Mouse (Mus musculus) embryonic facial prominence, embryonic 14.5 days (tissue): ENCODE data around the gene Dolk. TPM values are rescaled to one million over a fixed set of nuclear protein-coding genes. Genes with fewer than 3 reads are reported as not detected.

Experiments
- ATAC-seq: fragments of 200-750 bp; cut with Nextera tagmentation; 2 replicates; pipeline ENCODE4 v1.8.0; 2017; ENCODE audit warnings: low read depth, moderate number of reproducible peaks, moderate TSS enrichment
- DNase-seq: peaks from one replicate; pipeline ENCODE4 v3.0.0-alpha.2; 2015; ENCODE audit warnings: low spot score
- H3K27ac ChIP-seq: fragments of 300-500 bp; sonication (generic); replicated peaks from 2 replicates; pipeline ENCODE4 v1.5.1; 2014; ENCODE audit warnings: low read depth, mild to moderate bottlenecking, low read length, moderate library complexity
- H3K27me3 ChIP-seq: fragments of 300-500 bp; sonication (generic); replicated peaks from 2 replicates; pipeline ENCODE4 v1.6.1; 2014; ENCODE audit warnings: low read length; ENCODE audit not compliant: control insufficient read depth, insufficient read depth
- H3K36me3 ChIP-seq: fragments of 300-500 bp; sonication (generic); 2 replicates; pipeline ENCODE4 v1.6.1; 2014; ENCODE audit warnings: low read length, mixed read lengths; ENCODE audit not compliant: control insufficient read depth, insufficient read depth
- H3K4me1 ChIP-seq: fragments of 300-500 bp; sonication (generic); 2 replicates; pipeline ENCODE4 v1.6.1; 2014; ENCODE audit warnings: antibody characterized with exemption, low read length; ENCODE audit not compliant: control insufficient read depth, insufficient read depth
- H3K4me2 ChIP-seq: fragments of 300-500 bp; sonication (generic); 2 replicates; pipeline ENCODE4 v1.6.1; 2014; ENCODE audit warnings: low read depth, mild to moderate bottlenecking, low read length, moderate library complexity, mixed read lengths
- H3K4me3 ChIP-seq: fragments of 300-500 bp; sonication (generic); 2 replicates; pipeline ENCODE4 v1.5.1; 2014; ENCODE audit warnings: low read depth, mild to moderate bottlenecking, low read length
- H3K9ac ChIP-seq: fragments of 300-500 bp; sonication (generic); 2 replicates; pipeline ENCODE4 v1.6.1; 2014; ENCODE audit warnings: low read depth, mild to moderate bottlenecking, low read length, moderate library complexity, mixed read lengths
- H3K9me3 ChIP-seq: fragments of 300-500 bp; sonication (generic); 2 replicates; pipeline ENCODE4 v1.6.1; 2016; ENCODE audit warnings: low read length; ENCODE audit not compliant: control insufficient read depth
- WGBS: fragments of 180-500 bp; shearing (Covaris S2); extraction: QIAGEN DNeasy Blood & Tissue Kit; methylation state at CpG from one replicate; pipeline ENCODE4 v1.1.7; 2014; 5-methylcytosine and 5-hydroxymethylcytosine counted together
- polyA plus RNA-seq: library from polyadenylated mRNA; unstranded; fragments of >200 nt; fragmentation: Nextera tagmentation; extraction: Ambion mirVana; gene quantifications from 2 replicates; pipeline ENCODE4 v1.2.1, GENCODE M21; 2014

Dolk gene
- polyA plus RNA-seq, 1 experiment from 2014 or later: 30.2 TPM

DNA sequence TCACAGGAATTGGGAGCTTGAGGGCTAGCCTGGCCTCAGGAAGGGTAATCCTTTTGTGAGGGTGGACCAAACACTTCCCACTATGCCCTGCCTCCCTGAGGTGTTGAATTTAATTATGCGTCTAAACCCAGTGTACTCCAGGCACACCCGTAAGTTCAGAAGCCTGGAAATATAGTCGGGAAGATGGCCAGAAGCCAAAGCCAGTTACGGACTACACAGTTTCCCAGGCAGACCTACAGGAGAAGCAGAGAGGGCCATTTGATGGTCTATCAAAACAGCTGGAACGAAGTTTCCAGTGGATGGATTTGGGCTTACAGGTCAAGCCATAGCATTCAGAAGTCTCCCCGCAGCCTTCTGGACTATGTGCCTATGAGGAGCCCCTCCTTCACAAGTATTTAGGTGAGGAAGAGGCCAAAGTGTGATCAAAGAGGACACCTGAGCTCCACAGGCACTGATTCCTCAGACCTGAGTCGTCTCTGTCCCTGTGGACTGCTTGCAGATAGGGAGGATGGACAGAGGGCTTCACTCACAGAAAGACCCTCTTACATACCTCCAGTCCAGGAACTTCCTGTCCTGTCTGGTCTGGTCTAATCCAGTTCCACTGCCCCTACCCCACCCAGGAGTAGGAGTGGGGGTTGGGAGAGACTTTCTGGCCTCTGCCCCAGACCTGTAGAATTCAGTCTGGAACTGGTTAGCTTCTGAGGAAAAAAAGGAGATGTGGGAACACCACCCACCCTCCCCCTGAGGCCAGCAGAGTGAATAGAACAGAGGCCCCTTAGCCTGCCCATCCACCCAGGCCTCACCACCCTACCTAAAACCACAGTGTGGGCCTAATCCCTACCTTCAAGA is 21.2 kb downstream of the Dolk start:
- Histone ChIP-seq H3K27ac (peak overlapping the region; percentile 80), H3K4me2 (no peak overlapping the region), H3K9me3 (no peaks in the 10 kb centered on the region), H3K9ac (no peak overlapping the region), H3K27me3 (no peaks in the 10 kb centered on the region), H3K4me3 (no peak overlapping the region), H3K4me1 (peaks cover 28% of the 10 kb centered on the region), H3K36me3 (peaks cover 44% of the 10 kb centered on the region)
- DNase-seq (peak; percentile 28), ATAC-seq (peak; percentile 31; the same call in 1 of the 2 replicates)
- WGBS: 39% methylated on average over 7 of the region's 7 CpGs

DNA sequence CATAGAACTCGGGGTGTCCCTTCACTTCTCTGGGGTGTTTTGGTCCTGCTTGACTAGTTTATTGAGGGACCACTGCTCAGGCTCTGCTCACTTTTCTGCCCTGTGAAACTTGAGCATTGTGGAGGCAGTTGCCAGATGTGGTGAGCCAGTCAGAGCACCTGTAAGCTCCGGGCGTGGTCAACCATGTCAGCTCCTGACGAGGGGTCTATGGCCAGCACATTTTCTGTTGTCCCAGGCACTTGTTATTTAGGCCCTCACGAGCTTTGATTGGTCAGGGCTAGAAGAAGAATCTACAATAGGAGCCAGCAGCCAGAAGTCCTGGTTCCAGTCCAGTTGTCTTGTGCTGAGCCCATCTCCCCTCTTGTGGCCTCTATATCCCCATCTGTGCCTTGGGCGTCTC is 22.3 kb downstream of the Dolk start:
- H3K36me3 ChIP-seq: peaks cover 52% of the 10 kb centered on the region

GRCm38 (mm10) chr2:30262840-30263441 is 23.2 kb downstream of the Dolk start:
- H3K27me3 ChIP-seq: no peaks in the 10 kb centered on the region
- no peak overlapping the region for H3K9ac ChIP-seq
- H3K4me3 ChIP-seq: no peak overlapping the region
- H3K36me3 ChIP-seq: peaks cover 61% of the 10 kb centered on the region
- ATAC-seq: no peak
- 49% methylated on average over 4 of the region's 4 CpGs for WGBS
- H3K4me2 ChIP-seq: no peak overlapping the region
- peak; percentile 40 for DNase-seq
- H3K27ac ChIP-seq: no peak overlapping the region
- no peaks in the 10 kb centered on the region for H3K9me3 ChIP-seq
- H3K4me1 ChIP-seq: peaks cover 28% of the 10 kb centered on the region

More for the DNA sequence above, 22.3 kb downstream of the Dolk start:
- Histone ChIP-seq H3K4me1 (peaks cover 28% of the 10 kb centered on the region), H3K27ac (no peak overlapping the region), H3K4me3 (no peak overlapping the region), H3K4me2 (no peak overlapping the region), H3K27me3 (no peaks in the 10 kb centered on the region), H3K9ac (no peak overlapping the region), H3K9me3 (no peaks in the 10 kb centered on the region)
- DNase-seq (no peak), ATAC-seq (no peak)
- 84% methylated on average over 6 of the region's 6 CpGs for WGBS

DNA sequence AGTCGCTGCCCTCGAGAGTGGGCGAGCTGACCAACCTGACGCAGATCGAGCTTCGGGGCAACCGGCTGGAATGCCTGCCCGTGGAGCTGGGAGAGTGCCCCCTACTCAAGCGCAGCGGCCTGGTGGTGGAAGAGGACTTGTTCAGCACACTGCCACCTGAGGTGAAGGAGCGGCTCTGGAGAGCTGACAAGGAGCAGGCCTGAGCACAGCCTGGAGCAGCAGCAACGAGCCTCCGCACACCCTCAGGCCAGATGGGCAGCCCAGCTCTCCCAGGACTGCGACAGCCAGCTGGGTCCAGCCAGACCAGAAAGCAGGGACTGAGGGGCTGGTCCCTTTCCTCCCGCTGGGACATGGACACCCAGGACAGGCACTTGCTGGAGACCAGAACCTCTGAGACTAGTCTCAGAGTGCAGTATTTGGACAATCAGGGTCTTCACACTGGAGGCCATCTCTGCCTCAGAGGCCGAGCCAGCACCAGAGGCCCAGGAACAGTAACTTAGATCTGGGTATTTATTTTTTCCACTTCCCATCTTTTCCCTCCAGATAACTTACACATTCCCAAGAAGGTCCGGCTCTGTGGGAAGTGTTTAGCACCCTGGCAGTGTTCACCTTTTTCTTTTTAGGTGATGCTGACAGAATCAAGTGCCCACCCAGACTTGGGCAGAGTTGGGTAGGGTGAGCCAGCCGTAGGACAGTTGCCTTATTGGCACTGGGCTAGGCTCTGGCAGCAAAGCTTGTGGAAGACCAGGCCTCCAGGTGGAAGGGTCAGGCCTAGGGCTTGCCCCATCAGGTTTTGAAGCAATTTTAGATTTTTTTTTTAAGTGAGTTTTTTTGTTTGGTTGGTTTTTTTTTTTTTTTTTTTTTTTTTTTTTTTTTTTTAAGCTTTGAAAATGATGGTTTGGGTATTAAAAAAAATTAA is 24.0 kb downstream of the Dolk start:
- H3K36me3 ChIP-seq: peaks cover 68% of the 10 kb centered on the region

DNA sequence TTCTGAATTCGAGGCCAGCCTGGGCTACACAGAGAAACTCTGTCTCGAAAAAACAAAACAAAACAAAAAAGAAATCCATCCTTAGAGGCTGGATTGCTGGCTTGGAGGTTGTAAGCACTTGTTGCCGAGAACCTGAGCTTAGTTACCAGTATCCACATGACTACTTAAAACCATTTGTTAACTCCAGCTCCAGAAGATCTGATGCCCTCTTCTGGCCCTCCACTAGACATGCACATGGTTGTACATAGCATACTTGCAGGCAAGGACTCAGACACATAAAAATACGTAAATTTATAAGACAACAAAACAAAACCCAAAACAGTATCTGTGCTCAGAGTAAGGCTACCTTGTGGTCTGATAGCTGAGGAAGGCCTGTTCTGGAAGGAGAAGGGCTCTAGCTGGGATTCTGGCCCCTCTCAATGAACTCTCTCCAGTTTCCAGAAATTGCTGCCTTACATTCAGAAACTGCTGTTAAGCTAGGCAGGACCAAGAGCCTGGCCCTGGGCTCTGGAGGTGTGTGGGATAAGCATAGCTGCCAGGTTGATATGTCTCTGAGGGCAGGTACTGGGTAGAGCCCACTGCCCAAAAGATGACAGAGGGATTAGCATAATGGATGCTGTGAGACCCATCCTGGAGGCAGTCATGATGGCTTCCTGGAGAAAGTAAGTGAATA is 24.9 kb downstream of the Dolk start:
- H3K9me3 ChIP-seq: no peaks in the 10 kb centered on the region
- H3K4me3 ChIP-seq: no peak overlapping the region
- no peak overlapping the region for H3K27ac ChIP-seq
- no peak for ATAC-seq
- H3K9ac ChIP-seq: no peak overlapping the region
- H3K4me1 ChIP-seq: peaks cover 19% of the 10 kb centered on the region
- WGBS: 84% methylated on average over 4 of the region's 4 CpGs
- H3K4me2 ChIP-seq: no peak overlapping the region
- peaks cover 78% of the 10 kb centered on the region for H3K36me3 ChIP-seq
- no peaks in the 10 kb centered on the region for H3K27me3 ChIP-seq
- DNase-seq: no peak

More for the DNA sequence above, 24.0 kb downstream of the Dolk start:
- H3K4me3 ChIP-seq: no peak overlapping the region
- 89% methylated on average over 16 of the region's 18 CpGs for WGBS
- no peak overlapping the region for H3K4me2 ChIP-seq
- no peak overlapping the region for H3K9ac ChIP-seq
- DNase-seq: no peak
- peaks cover 28% of the 10 kb centered on the region for H3K4me1 ChIP-seq
- no peak overlapping the region for H3K27ac ChIP-seq
- no peaks in the 10 kb centered on the region for H3K27me3 ChIP-seq
- H3K9me3 ChIP-seq: no peaks in the 10 kb centered on the region
- no peak for ATAC-seq

GRCm38 (mm10) chr2:30259131-30260064 is 26.7 kb downstream of the Dolk start:
- WGBS: 90% methylated on average over 15 of the region's 15 CpGs
- peaks cover 92% of the 10 kb centered on the region for H3K36me3 ChIP-seq
- H3K9me3 ChIP-seq: no peaks in the 10 kb centered on the region
- H3K4me1 ChIP-seq: 0 out of 2 replicates have a peak, but pooled peaks cover 1% of the 10 kb centered on the region
- no peaks in the 10 kb centered on the region for H3K27me3 ChIP-seq
- ATAC-seq (no peak), DNase-seq (no peak)
- H3K27ac ChIP-seq: no peak overlapping the region
- no peak overlapping the region for H3K4me2 ChIP-seq
- H3K9ac ChIP-seq: no peak overlapping the region
- no peak overlapping the region for H3K4me3 ChIP-seq

GRCm38 (mm10) chr2:30258600-30258999 is 27.5 kb downstream of the Dolk start:
- DNase-seq (peak; percentile 30), ATAC-seq (0 out of 2 replicates have a peak, but pooled peaks have one; percentile 11)
- Histone ChIP-seq H3K36me3 (peaks cover 87% of the 10 kb centered on the region), H3K27ac (no peak overlapping the region), H3K9me3 (no peaks in the 10 kb centered on the region), H3K4me2 (no peak overlapping the region), H3K4me3 (no peak overlapping the region), H3K4me1 (no peaks in the 10 kb centered on the region), H3K27me3 (no peaks in the 10 kb centered on the region), H3K9ac (no peak overlapping the region)
- 78% methylated on average over 4 of the region's 4 CpGs for WGBS
